Mouse (Mus musculus) retina, postnatal 7 days (tissue): ENCODE results near the gene Park7.
A peak's percentile ranks its signal among the peaks of the same experiment; 100 is the strongest.

Source experiments
- DNase-seq: peaks from one replicate; pipeline ENCODE4 v3.0.0-alpha.2; 2012; ENCODE audit warnings: low read depth, low spot score

Park7 gene

DNA sequence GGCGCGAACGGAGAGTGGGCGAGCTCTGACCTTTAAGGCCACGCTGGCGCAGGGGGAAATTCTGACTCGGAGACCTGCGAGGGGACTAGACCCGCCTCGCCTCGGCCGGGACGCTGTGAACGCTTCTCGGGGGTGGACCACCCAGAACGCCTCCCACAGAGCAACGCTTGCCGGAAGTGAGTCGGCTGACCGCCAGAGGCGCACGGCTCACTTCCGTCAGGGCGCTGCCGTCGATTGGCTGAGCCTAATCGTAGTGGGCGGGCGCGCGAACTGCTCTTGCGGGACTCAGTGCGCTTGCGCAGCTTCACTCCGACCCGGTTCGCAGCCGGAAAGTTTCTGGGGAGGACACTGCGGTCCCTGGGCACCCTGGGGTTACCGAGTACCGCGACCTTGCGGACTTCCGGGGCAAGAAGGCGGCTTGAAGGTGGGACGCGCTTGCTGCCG lies at the start of gene Park7, which contains the start of gene Tnfrsf9:
Gene Park7 (minus strand): TSS at position 148 of the 444 bp plus-strand sequence.
Gene Tnfrsf9 (plus strand): TSS at position 273 of the 444 bp plus-strand sequence.
- DNase-seq, result peak; percentile 89

GRCm38 (mm10) chr4:150963711-150964110 lies 49.5 kb upstream of the Park7 start:
- DNase-seq, result no peak

GRCm38 (mm10) chr4:150962231-150962630 lies 48.0 kb upstream of the Park7 start:
- no peak for DNase-seq

GRCm38 (mm10) chr4:150958536-150958935 lies 44.3 kb upstream of the Park7 start:
- no peak for DNase-seq

- DNase-seq, result no peak
These were observed 42.8 kb upstream of the Park7 start for GRCm38 (mm10) chr4:150957106-150957458.

- peak; percentile 53 for DNase-seq
These were observed 42.3 kb upstream of the Park7 start for GRCm38 (mm10) chr4:150956369-150957105.

DNA sequence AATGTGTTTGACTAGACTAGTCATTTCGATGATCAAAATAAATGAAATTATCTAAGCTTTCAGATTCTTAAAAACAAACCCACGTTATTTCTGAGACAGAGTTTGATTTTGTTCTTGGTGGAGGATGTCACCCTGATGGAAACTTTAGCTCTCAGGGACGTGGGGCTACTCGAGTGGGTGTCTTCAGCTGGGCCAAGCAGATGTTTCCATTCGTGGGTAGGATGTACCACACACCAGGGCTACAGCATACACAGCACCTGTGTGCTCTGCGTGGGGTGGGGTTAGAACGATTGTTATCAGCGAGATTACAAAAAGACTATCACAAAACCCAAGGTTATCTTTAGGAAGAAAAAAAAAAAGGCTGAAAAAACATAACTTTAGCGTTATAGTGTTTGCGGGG lies 36.7 kb upstream of the Park7 start:
- DNase-seq, result no peak

- no peak for DNase-seq
These were observed 30.5 kb upstream of the Park7 start for GRCm38 (mm10) chr4:150944707-150945106.

DNA sequence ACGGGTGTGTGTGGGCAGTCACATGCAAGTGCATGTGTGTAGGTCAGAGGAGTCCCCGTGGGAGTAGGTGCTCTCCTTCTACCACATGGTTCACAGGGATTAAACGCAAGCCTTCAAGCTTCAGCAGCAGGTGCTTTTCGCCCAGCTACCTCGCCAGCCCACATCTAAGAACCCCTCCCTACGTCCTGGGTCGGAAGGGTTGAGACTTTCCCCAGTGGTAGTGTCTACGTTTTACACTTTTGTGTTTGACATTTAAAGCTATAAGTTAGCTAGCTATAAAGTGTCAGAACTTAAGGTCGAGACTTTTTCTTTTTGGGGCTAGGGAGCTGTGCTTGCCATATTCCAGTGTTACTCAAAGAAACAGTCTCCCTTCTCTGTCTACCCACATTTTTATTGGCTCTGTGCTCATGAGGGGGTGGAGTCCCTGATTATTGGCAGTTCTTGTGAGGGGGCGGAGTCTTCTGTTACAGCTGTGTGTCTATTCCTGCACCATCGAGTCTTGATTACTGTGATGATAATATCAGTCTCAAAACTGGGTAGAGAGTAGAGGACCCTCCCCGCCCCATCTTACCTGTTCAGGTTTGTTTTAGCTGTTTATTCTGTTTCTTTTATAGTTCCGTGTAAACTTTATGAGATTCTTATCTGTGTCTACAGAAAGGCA lies 25.9 kb upstream of the Park7 start:
- no peak for DNase-seq

DNA sequence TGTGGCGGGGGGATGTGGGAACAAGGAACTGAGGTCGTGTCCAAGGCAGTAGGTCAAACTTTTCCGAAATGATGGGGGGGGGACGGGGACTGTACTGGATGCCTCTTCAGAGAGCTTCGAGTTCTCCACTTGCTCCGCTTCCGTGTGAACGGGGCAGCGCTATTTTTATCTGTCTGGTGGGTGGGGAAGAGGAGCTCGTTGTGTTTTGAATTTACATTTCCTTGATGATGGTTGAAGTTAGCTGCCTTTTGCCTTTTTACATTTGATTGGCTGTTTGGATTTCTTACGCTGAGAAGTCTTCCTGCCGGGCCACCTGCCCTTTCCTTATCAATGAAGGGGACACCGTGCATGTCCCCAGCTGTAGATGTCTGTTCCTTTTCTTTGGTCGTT lies 23.8 kb upstream of the Park7 start:
- no peak for DNase-seq

GRCm38 (mm10) chr4:150937293-150938062 lies 23.2 kb upstream of the Park7 start:
- no peak for DNase-seq

GRCm38 (mm10) chr4:150933503-150933902 lies 19.3 kb upstream of the Park7 start:
- DNase-seq, result no peak

GRCm38 (mm10) chr4:150927789-150928188 lies 13.6 kb upstream of the Park7 start:
- DNase-seq, result no peak

DNA sequence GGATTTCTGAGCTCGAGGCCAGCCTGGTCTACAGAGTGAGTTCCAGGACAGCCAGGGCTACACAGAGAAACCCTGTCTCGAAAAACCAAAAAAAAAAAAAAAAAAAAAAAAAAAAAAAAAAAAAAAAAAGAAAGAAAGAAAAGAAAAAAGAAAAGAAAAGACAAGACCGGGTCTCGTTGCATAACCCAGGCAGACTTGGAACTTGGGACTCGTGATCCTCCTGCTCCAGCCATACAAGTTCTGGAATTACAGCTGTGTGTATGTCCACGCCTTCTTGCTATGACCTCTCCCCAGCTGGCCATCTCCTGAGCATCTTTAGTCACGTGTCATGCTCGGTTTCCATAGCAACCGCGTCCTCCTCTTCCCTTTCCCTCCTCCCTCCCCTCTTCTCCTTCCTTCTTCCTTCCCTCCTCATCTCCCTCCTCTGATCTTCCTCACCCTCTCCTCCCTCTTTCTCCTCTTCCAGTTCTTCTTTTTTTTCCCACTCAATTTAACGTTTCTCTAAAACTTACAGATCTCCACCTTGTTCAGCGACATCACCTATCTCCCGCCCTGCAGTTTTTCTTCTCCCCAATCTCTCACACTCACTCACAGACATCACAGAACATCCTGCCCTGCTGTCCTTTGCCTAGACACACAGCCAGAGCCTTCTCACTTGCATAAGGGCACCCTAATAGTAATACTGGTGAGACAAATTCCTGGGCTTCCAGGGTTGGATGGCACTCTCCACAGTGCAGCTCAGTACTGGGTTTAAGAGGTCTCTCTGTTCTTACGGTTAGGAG lies 12.9 kb upstream of the Park7 start:
- DNase-seq, result no peak

DNA sequence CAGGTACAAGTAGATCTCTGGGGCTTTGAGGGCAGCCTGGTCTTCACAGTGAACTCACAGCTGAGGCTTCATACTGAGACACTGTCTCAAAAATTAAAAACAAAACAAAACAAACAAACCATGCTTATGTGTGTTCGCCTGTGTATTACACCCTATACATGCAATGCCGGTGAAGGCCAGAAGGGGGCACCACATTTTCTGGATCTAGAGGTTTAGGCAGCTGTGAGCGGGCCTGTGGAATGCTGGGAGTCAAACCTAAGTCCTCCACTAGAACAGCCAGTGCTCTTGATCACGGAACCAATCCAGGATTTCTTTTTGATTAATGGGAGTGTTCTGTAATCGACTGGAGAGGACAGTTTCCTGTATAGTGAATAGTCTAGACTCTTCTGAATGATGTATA lies 11.7 kb upstream of the Park7 start:
- no peak for DNase-seq

DNA sequence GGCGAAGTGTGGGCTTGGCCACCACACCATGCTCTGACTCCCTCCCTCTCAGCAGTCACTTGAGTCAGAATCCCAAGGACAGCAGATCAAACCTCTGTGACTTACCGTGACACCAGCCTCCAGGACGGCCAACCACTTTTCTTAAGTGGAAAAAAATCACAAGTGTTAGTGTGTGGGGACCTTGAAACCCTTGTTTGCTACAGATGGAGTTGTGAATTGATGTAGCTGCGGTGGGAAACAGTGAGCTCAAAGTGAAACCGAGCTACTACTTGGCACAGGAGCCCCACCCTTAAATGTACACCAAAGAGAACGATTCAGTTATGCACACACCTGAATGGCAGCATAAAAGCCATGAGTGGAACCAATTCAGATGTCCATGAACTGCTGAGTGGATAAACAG lies 10.7 kb upstream of the Park7 start:
- no peak for DNase-seq

- DNase-seq, result no peak
These were observed 10.1 kb upstream of the Park7 start for GRCm38 (mm10) chr4:150924308-150924707.

GRCm38 (mm10) chr4:150921206-150921605 lies 7.0 kb upstream of the Park7 start:
- DNase-seq, result no peak

DNA sequence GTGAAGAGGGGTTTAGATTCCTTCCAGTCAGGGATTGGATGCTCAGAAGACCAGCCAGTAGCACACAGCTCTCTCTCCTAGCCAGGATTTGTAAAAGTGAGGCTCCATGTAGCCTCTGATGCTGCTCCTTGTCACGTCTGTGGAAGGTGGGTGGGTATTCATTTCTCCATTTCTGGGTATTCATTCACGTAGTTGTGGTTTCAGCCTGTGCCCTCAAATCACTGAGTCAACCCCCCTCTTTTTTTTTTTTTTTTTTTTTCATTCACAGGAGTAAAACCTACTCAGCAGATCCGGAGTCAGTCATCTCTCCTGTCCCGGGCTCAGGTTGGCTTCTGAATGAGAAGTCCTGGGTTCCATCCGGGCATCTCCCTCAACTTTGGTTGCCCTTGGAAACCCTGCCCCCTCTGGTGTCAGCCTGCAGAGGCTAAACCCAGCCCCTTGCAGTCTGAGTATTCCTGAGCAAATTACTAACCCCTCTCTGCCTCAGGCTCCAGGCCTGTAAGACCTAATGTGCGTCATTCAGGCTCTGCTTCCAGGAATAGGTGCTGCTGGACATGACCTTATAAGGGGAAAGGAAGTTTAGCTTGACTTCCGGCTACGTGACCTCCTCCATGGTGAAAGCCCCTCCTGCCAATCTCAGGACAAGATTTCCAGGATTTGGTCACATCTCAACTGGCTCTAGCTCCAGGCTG lies 3.2 kb upstream of the Park7 start:
- no peak for DNase-seq

DNA sequence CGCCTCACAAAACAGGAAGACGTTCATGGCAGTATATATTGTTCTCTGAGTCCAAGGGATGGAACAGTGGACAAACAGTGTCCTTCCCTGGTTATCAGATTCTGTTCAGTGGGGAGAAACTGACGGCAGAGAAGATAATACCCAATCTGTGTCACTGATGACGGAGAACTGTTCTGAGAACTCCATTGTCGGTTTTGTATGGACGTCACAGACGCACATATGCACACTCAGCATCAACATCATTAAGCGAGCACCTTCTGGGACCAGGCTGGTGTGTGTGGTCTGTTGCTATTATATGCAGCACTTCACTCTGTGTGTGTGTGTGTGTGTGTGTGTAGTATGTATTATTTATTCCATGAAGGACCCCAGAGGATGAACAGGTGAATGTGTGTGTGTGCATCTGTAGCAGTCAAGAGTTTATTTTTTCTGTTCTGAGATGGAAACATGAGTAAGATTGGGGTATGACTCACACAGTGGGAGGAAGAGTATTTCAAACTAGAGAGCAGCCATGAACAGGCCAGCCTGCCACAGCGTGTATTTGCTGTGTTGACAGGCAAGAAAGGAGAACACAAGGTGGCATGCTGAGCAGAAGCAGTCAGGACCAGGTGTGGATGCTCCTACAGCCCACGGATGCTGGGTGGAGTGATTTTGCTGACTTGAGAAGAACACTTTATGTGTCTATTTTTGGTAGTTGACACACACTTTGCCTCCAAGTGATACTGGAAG lies 1.1 kb upstream of the Park7 start:
- DNase-seq, result no peak
